Mouse (Mus musculus): ENCODE measurements around the gene Zfp503. TPM values are rescaled to one million over a fixed set of nuclear protein-coding genes. Genes with fewer than 3 reads are reported as not detected.

The Zfp503 gene
- polyA plus RNA-seq, 1 experiment: 1.0 TPM

GRCm38 (mm10) chr14:21986733-21987659, 2.4 kb downstream of the Zfp503 start:
- Histone ChIP-seq H3K4me1 (ENCODE audit: control insufficient read depth, insufficient read depth, low read length) (peaks cover 15% of the 10 kb centered on the region), H3K4me3 (ENCODE audit: insufficient read depth, low read length) (peak overlapping the region; percentile 84), H3K27ac (ENCODE audit: insufficient read depth, low read depth, low read length) (peak overlapping the region; percentile 1; the same call in 1 of the 2 replicates)
- no peak for TF ChIP-seq CTCF (IDR thresholded peaks at IDR 0.05; ENCODE audit: low read depth, low read length)
- TF ChIP-seq POLR2A (IDR thresholded peaks at IDR 0.05; ENCODE audit: borderline replicate concordance, low read depth, low read length): no peak

GRCm38 (mm10) chr14:21985981-21986732, 3.2 kb downstream of the Zfp503 start:
- H3K4me1 ChIP-seq (ENCODE audit: control insufficient read depth, insufficient read depth, low read length): peaks cover 15% of the 10 kb centered on the region
- no peak overlapping the region for H3K27ac ChIP-seq (ENCODE audit: insufficient read depth, low read depth, low read length)
- no peak for TF ChIP-seq POLR2A (IDR thresholded peaks at IDR 0.05; ENCODE audit: borderline replicate concordance, low read depth, low read length)
- TF ChIP-seq CTCF (IDR thresholded peaks at IDR 0.05; ENCODE audit: low read depth, low read length): no peak
- peak overlapping the region; percentile 84 for H3K4me3 ChIP-seq (ENCODE audit: insufficient read depth, low read length)

- Histone ChIP-seq H3K4me3 (ENCODE audit: insufficient read depth, low read length) (peak overlapping the region; percentile 60), H3K4me1 (ENCODE audit: control insufficient read depth, insufficient read depth, low read length) (peaks cover 15% of the 10 kb centered on the region), H3K27ac (ENCODE audit: insufficient read depth, low read depth, low read length) (no peak overlapping the region)
- TF ChIP-seq POLR2A (IDR thresholded peaks at IDR 0.05; ENCODE audit: borderline replicate concordance, low read depth, low read length): no peak
- no peak for TF ChIP-seq CTCF (IDR thresholded peaks at IDR 0.05; ENCODE audit: low read depth, low read length)
These were observed 3.9 kb downstream of the Zfp503 start for GRCm38 (mm10) chr14:21985426-21985931.

GRCm38 (mm10) chr14:21984757-21985425, 4.5 kb downstream of the Zfp503 start:
- Histone ChIP-seq H3K4me1 (ENCODE audit: control insufficient read depth, insufficient read depth, low read length) (peaks cover 15% of the 10 kb centered on the region), H3K27ac (ENCODE audit: insufficient read depth, low read depth, low read length) (no peak overlapping the region), H3K4me3 (ENCODE audit: insufficient read depth, low read length) (peak overlapping the region; percentile 60)
- no peak for TF ChIP-seq CTCF (IDR thresholded peaks at IDR 0.05; ENCODE audit: low read depth, low read length)
- no peak for TF ChIP-seq POLR2A (IDR thresholded peaks at IDR 0.05; ENCODE audit: borderline replicate concordance, low read depth, low read length)

GRCm38 (mm10) chr14:21983950-21984730, 5.3 kb downstream of the Zfp503 start:
- Histone ChIP-seq H3K4me1 (ENCODE audit: control insufficient read depth, insufficient read depth, low read length) (peaks cover 11% of the 10 kb centered on the region), H3K27ac (ENCODE audit: insufficient read depth, low read depth, low read length) (no peak overlapping the region), H3K4me3 (ENCODE audit: insufficient read depth, low read length) (peak overlapping the region; percentile 60; the same call in 1 of the 2 replicates)
- TF ChIP-seq CTCF (IDR thresholded peaks at IDR 0.05; ENCODE audit: low read depth, low read length): no peak
- no peak for TF ChIP-seq POLR2A (IDR thresholded peaks at IDR 0.05; ENCODE audit: borderline replicate concordance, low read depth, low read length)

- Histone ChIP-seq H3K4me3 (ENCODE audit: insufficient read depth, low read length) (peak overlapping the region; percentile 55), H3K27ac (ENCODE audit: insufficient read depth, low read depth, low read length) (no peak overlapping the region), H3K4me1 (ENCODE audit: control insufficient read depth, insufficient read depth, low read length) (peaks cover 5% of the 10 kb centered on the region; the same call in 1 of the 2 replicates)
- TF ChIP-seq POLR2A (IDR thresholded peaks at IDR 0.05; ENCODE audit: borderline replicate concordance, low read depth, low read length): no peak
- TF ChIP-seq CTCF (IDR thresholded peaks at IDR 0.05; ENCODE audit: low read depth, low read length): no peak
These were observed 6.0 kb downstream of the Zfp503 start for GRCm38 (mm10) chr14:21983311-21983949.

GRCm38 (mm10) chr14:21982592-21983310, 6.7 kb downstream of the Zfp503 start:
- peaks cover 5% of the 10 kb centered on the region; the same call in 1 of the 2 replicates for H3K4me1 ChIP-seq (ENCODE audit: control insufficient read depth, insufficient read depth, low read length)
- peak overlapping the region; percentile 55 for H3K4me3 ChIP-seq (ENCODE audit: insufficient read depth, low read length)
- TF ChIP-seq POLR2A (IDR thresholded peaks at IDR 0.05; ENCODE audit: borderline replicate concordance, low read depth, low read length): no peak
- TF ChIP-seq CTCF (IDR thresholded peaks at IDR 0.05; ENCODE audit: low read depth, low read length): no peak
- no peak overlapping the region for H3K27ac ChIP-seq (ENCODE audit: insufficient read depth, low read depth, low read length)

GRCm38 (mm10) chr14:21982096-21982591, 7.3 kb downstream of the Zfp503 start:
- Histone ChIP-seq H3K4me1 (ENCODE audit: control insufficient read depth, insufficient read depth, low read length) (peaks cover 5% of the 10 kb centered on the region; the same call in 1 of the 2 replicates), H3K27ac (ENCODE audit: insufficient read depth, low read depth, low read length) (no peak overlapping the region), H3K4me3 (ENCODE audit: insufficient read depth, low read length) (peak overlapping the region; percentile 55)
- no peak for TF ChIP-seq CTCF (IDR thresholded peaks at IDR 0.05; ENCODE audit: low read depth, low read length)
- TF ChIP-seq POLR2A (IDR thresholded peaks at IDR 0.05; ENCODE audit: borderline replicate concordance, low read depth, low read length): no peak
